Comparison of ENCODE assay signal across 8 mouse cellular contexts in genomic region chr2:30094208-30094588, GRCm38 (mm10). TPM values are rescaled to one million over a fixed set of nuclear protein-coding genes. Genes with fewer than 3 reads are reported as not detected.
DNase-seq lines count a peak whose midpoint lies in the region; ATAC-seq and TF ChIP-seq lines count a peak whose summit lies in the region.

No protein-coding gene starts in this region.

- H3K9me3 ChIP-seq in neural tube, embryonic 11.5 days (ENCODE audit: control insufficient read depth, low read length), result no peaks in the 10 kb centered on the region
- no peaks in the 10 kb centered on the region for H3K9me3 ChIP-seq in hindbrain, embryonic 12.5 days (replicated peaks)
- no peaks in the 10 kb centered on the region for H3K9me3 ChIP-seq in midbrain, embryonic 14.5 days (ENCODE audit: control insufficient read depth, low read length)

- peak overlapping the region; percentile 73 for H3K4me2 ChIP-seq in neural tube, embryonic 11.5 days (ENCODE audit: low read depth)
- H3K4me2 ChIP-seq in hindbrain, embryonic 12.5 days (replicated peaks), result peak overlapping the region; percentile 76
- H3K4me2 ChIP-seq in midbrain, embryonic 14.5 days (ENCODE audit: low read length), result peak overlapping the region; percentile 84

- DNase-seq in cerebellum, adult 2 months, result no peak
- no peak for DNase-seq in neural tube, embryonic 11.5 days (ENCODE audit: low spot score)
- no peak for DNase-seq in neural tube, embryonic 10.5 days (ENCODE audit: extremely low spot score, low spot score)
- DNase-seq in midbrain, embryonic 14.5 days, result peak; percentile 46
- DNase-seq in left cerebral cortex, postnatal 14 days (ENCODE audit: low spot score in 2 of 2), result no peak
- DNase-seq in frontal cortex, postnatal 10 days (ENCODE audit: low spot score in 2 of 2), result no peak

- intact Hi-C loops in left cerebral cortex, postnatal 14 days (cut with DNase I), result no loop called here

- no peak for TF ChIP-seq POLR2A in cerebellum, adult 2 months (IDR thresholded peaks at IDR 0.05; ENCODE audit: borderline replicate concordance, insufficient read depth, low read length)

- no peaks in the 10 kb centered on the region for H3K27me3 ChIP-seq in cerebellum, adult 2 months (ENCODE audit: control insufficient read depth, insufficient read depth, low read length)
- no peaks in the 10 kb centered on the region for H3K27me3 ChIP-seq in neural tube, embryonic 11.5 days (ENCODE audit: control insufficient read depth, insufficient read depth, low read length)
- H3K27me3 ChIP-seq in hindbrain, embryonic 12.5 days, result no peaks in the 10 kb centered on the region
- H3K27me3 ChIP-seq in midbrain, embryonic 14.5 days (ENCODE audit: control insufficient read depth, insufficient read depth, low read length), result no peaks in the 10 kb centered on the region

- no peak for ATAC-seq in cerebellum, adult (ENCODE audit: insufficient number of reproducible peaks, low FRiP score, low TSS enrichment)
- no peak; the same call in 1 of the 2 replicates for ATAC-seq in neural tube, embryonic 11.5 days (ENCODE audit: insufficient read depth, low FRiP score, low TSS enrichment)
- ATAC-seq in hindbrain, embryonic 12.5 days (ENCODE audit: low FRiP score), result 0 out of 2 replicates have a peak, but pooled peaks have one; percentile 3
- ATAC-seq in midbrain, embryonic 14.5 days (ENCODE audit: low FRiP score, low TSS enrichment), result no peak

- H3K9ac ChIP-seq in neural tube, embryonic 11.5 days (ENCODE audit: low read length), result peak overlapping the region; percentile 50
- peak overlapping the region; percentile 71 for H3K9ac ChIP-seq in hindbrain, embryonic 12.5 days
- H3K9ac ChIP-seq in midbrain, embryonic 14.5 days (replicated peaks; ENCODE audit: low read length), result peak overlapping the region; percentile 49

- H3K4me3 ChIP-seq in cerebellum, adult 2 months (replicated peaks; ENCODE audit: insufficient read depth, low read depth, low read length), result peak overlapping the region; percentile 60
- H3K4me3 ChIP-seq in neural tube, embryonic 11.5 days (ENCODE audit: low read depth, low read length), result peak overlapping the region; percentile 55
- peak overlapping the region; percentile 58 for H3K4me3 ChIP-seq in hindbrain, embryonic 12.5 days
- peak overlapping the region; percentile 56 for H3K4me3 ChIP-seq in midbrain, embryonic 14.5 days (replicated peaks; ENCODE audit: low read depth, low read length)

- no peak for TF ChIP-seq CTCF in cerebellum, adult 2 months (IDR thresholded peaks at IDR 0.05; ENCODE audit: borderline replicate concordance, insufficient read depth, low read depth, low read length)

- 4% methylated on average over 13 of the region's 13 CpGs for WGBS in cerebellum, adult 2 months
- WGBS in neural tube, embryonic 11.5 days, result 4% methylated on average over 13 of the region's 13 CpGs
- WGBS in hindbrain, embryonic 12.5 days, result 2% methylated on average over 13 of the region's 13 CpGs
- 3% methylated on average over 13 of the region's 13 CpGs for WGBS in midbrain, embryonic 14.5 days

- no peaks in the 10 kb centered on the region; the same call in 1 of the 2 replicates for H3K4me1 ChIP-seq in cerebellum, adult 2 months (ENCODE audit: control insufficient read depth, insufficient read depth, low read length)
- H3K4me1 ChIP-seq in neural tube, embryonic 11.5 days (ENCODE audit: control insufficient read depth, insufficient read depth, low read length), result peaks cover 4% of the 10 kb centered on the region
- peaks cover 18% of the 10 kb centered on the region for H3K4me1 ChIP-seq in hindbrain, embryonic 12.5 days
- peaks cover 10% of the 10 kb centered on the region for H3K4me1 ChIP-seq in midbrain, embryonic 14.5 days (ENCODE audit: control insufficient read depth, insufficient read depth, low read length)

- H3K27ac ChIP-seq in cerebellum, adult 2 months (ENCODE audit: insufficient read depth, low read length), result no peak overlapping the region
- H3K27ac ChIP-seq in neural tube, embryonic 11.5 days (ENCODE audit: low read depth, low read length), result no peak overlapping the region
- H3K27ac ChIP-seq in hindbrain, embryonic 12.5 days, result 0 out of 2 replicates have a peak overlapping the region, but pooled peaks have one; percentile 40
- H3K27ac ChIP-seq in midbrain, embryonic 14.5 days (replicated peaks; ENCODE audit: low read depth, low read length), result 0 out of 2 replicates have a peak overlapping the region, but pooled peaks have one; percentile 32

- H3K36me3 ChIP-seq in neural tube, embryonic 11.5 days (ENCODE audit: control insufficient read depth, insufficient read depth, low read length), result 0 out of 2 replicates have a peak, but pooled peaks cover 2% of the 10 kb centered on the region
- peaks cover 40% of the 10 kb centered on the region for H3K36me3 ChIP-seq in hindbrain, embryonic 12.5 days
- H3K36me3 ChIP-seq in midbrain, embryonic 14.5 days (ENCODE audit: control insufficient read depth, insufficient read depth, low read length), result peaks cover 27% of the 10 kb centered on the region

RNA-seq across cellular contexts. Expression of gene Zdhhc12, which starts 0.8 kb away (rescaled TPM):
- polyA plus RNA-seq in cerebellum, adult 2 months (2012; rRNA removed), result 14.4 and 15.5 TPM in 2 replicates
- polyA plus RNA-seq in neural tube, embryonic 11.5 days (2014; fragmentation: Nextera tagmentation; extraction: Ambion mirVana), result 28.3 and 31.1 TPM in 2 replicates
- 23.7 and 25.5 TPM in 2 replicates for polyA plus RNA-seq in hindbrain, embryonic 12.5 days (2016; fragmentation: Nextera tagmentation; extraction: Ambion mirVana)
- 17.6 and 18.7 TPM in 2 replicates for polyA plus RNA-seq in midbrain, embryonic 14.5 days (2014; fragmentation: Nextera tagmentation; extraction: Ambion mirVana)
- total RNA-seq in left cerebral cortex, postnatal 14 days (2021), result 10 to 100 TPM; 13.0 to 14.1 TPM

RNA-seq across cellular contexts. Expression of gene Pkn3, which starts 16.7 kb away (rescaled TPM):
- polyA plus RNA-seq in cerebellum, adult 2 months (2012; rRNA removed), result 2.4 TPM in 2 replicates
- 6.7 and 7.0 TPM in 2 replicates for polyA plus RNA-seq in neural tube, embryonic 11.5 days (2014; fragmentation: Nextera tagmentation; extraction: Ambion mirVana)
- 7.0 and 7.2 TPM in 2 replicates for polyA plus RNA-seq in hindbrain, embryonic 12.5 days (2016; fragmentation: Nextera tagmentation; extraction: Ambion mirVana)
- 1.1 and 1.9 TPM in 2 replicates for polyA plus RNA-seq in midbrain, embryonic 14.5 days (2014; fragmentation: Nextera tagmentation; extraction: Ambion mirVana)
- 1 to 10 TPM; 1.8 to 2.2 TPM for total RNA-seq in left cerebral cortex, postnatal 14 days (2021)

RNA-seq across cellular contexts. Expression of gene Zer1, which starts 30.2 kb away (rescaled TPM):
- 137 and 154 TPM in 2 replicates for polyA plus RNA-seq in cerebellum, adult 2 months (2012; rRNA removed)
- 5.4 and 5.9 TPM in 2 replicates for polyA plus RNA-seq in neural tube, embryonic 11.5 days (2014; fragmentation: Nextera tagmentation; extraction: Ambion mirVana)
- polyA plus RNA-seq in hindbrain, embryonic 12.5 days (2016; fragmentation: Nextera tagmentation; extraction: Ambion mirVana), result 11.8 and 12.6 TPM in 2 replicates
- polyA plus RNA-seq in midbrain, embryonic 14.5 days (2014; fragmentation: Nextera tagmentation; extraction: Ambion mirVana), result 15.1 and 15.6 TPM in 2 replicates
- total RNA-seq in left cerebral cortex, postnatal 14 days (2021), result 100 to 1,000 TPM; 135 to 139 TPM

RNA-seq across cellular contexts. Expression of gene Set, which starts 37.0 kb away (rescaled TPM):
- polyA plus RNA-seq in cerebellum, adult 2 months (2012; rRNA removed), result 138 and 159 TPM in 2 replicates
- 647 and 654 TPM in 2 replicates for polyA plus RNA-seq in neural tube, embryonic 11.5 days (2014; fragmentation: Nextera tagmentation; extraction: Ambion mirVana)
- 558 and 568 TPM in 2 replicates for polyA plus RNA-seq in hindbrain, embryonic 12.5 days (2016; fragmentation: Nextera tagmentation; extraction: Ambion mirVana)
- polyA plus RNA-seq in midbrain, embryonic 14.5 days (2014; fragmentation: Nextera tagmentation; extraction: Ambion mirVana), result 376 and 427 TPM in 2 replicates
- 100 to 1,000 TPM; 171 to 193 TPM for total RNA-seq in left cerebral cortex, postnatal 14 days (2021)

RNA-seq across cellular contexts. Expression of gene Tbc1d13, which starts 39.3 kb away (rescaled TPM):
- polyA plus RNA-seq in cerebellum, adult 2 months (2012; rRNA removed), result 57.7 and 58.2 TPM in 2 replicates
- polyA plus RNA-seq in neural tube, embryonic 11.5 days (2014; fragmentation: Nextera tagmentation; extraction: Ambion mirVana), result 12.4 and 15.3 TPM in 2 replicates
- 10.3 and 10.6 TPM in 2 replicates for polyA plus RNA-seq in hindbrain, embryonic 12.5 days (2016; fragmentation: Nextera tagmentation; extraction: Ambion mirVana)
- 17.7 and 20.4 TPM in 2 replicates for polyA plus RNA-seq in midbrain, embryonic 14.5 days (2014; fragmentation: Nextera tagmentation; extraction: Ambion mirVana)
- total RNA-seq in left cerebral cortex, postnatal 14 days (2021), result 10 to 100 TPM; 65.2 to 69.1 TPM

Comparison
In these comparisons a context has a peak if more than half of its experiments do, and no peak if none do; other contexts are left out.
1. H3K27ac ChIP-seq: peak in hindbrain, embryonic 12.5 days (single experiment) and midbrain, embryonic 14.5 days (single experiment); none in cerebellum, adult 2 months (single experiment) and neural tube, embryonic 11.5 days (single experiment).
2. Peak in every context shown above with its lines, with median percentiles within 50 percentile points of each other: H3K4me3 ChIP-seq, H3K4me2 ChIP-seq and H3K9ac ChIP-seq.